Mouse (Mus musculus): ENCODE data around the gene Dcakd. TPM values are rescaled to one million over a fixed set of nuclear protein-coding genes. Genes with fewer than 3 reads are reported as not detected.
A peak's percentile ranks its signal among the peaks of the same experiment; 100 is the strongest.

Gene Dcakd
- polyA plus RNA-seq, 1 experiment from 2014 or later: 36.8 TPM

DNA sequence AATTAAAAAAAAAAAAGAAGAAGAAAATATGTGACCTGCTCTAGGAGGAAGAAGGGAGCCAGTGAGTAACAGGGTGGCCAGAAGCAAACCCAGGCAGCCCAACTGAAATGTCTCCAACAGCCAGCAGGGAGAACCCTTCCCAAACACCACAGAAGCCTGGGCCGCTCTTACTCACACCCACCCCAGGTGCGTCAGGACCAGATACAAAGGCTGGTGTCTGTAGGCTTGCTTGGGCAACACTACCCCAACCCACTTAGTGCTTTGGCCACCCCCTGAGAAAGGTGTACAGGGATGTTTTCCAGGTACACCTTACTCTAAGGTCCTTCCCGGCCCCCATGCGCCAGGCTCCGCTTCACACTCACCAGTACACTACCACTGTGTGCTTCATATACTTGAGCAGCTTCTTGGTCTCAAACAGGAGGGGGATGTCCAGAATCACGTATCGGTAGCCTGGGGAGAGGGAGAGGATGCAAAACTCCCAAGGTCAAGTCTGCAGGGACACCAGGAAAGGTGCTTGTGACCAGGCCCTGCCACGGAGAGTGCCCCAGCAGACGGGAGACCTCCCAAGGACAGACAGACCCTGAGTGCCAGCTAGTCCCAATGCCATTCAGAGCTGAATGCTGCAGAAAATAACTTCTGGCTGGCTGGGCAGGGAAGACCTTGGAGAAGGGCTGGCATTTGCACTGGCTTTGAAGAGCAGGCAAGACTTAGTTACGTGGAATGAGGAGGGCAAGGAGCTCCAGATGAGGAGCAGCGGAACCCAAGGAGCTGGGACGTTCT is 31.0 kb downstream of the Dcakd start:
- H3K27ac ChIP-seq (replicated peaks): no peak overlapping the region
- no peak overlapping the region for H3K9ac ChIP-seq (ENCODE audit: low read length)
- H3K4me1 ChIP-seq (replicated peaks; ENCODE audit: control insufficient read depth, insufficient read depth): no peaks in the 10 kb centered on the region
- no peaks in the 10 kb centered on the region for H3K27me3 ChIP-seq (ENCODE audit: control insufficient read depth, insufficient read depth, low read length)
- DNase-seq (ENCODE audit: low spot score) (no peak), ATAC-seq (ENCODE audit: low FRiP score, low TSS enrichment) (no peak)
- H3K9me3 ChIP-seq (ENCODE audit: control insufficient read depth, low read length): no peaks in the 10 kb centered on the region
- no peak overlapping the region for H3K4me2 ChIP-seq (replicated peaks; ENCODE audit: low read depth)
- TF ChIP-seq EP300 (optimal IDR thresholded peaks at IDR 0.05) (no peak), CTCF (IDR thresholded peaks at IDR 0.05; ENCODE audit: low read depth) (no peak)
- 95% methylated on average over 12 of the region's 12 CpGs for WGBS
- peaks cover 11% of the 10 kb centered on the region for H3K36me3 ChIP-seq (ENCODE audit: control insufficient read depth, insufficient read depth, low read length)
- no peak overlapping the region for H3K4me3 ChIP-seq (ENCODE audit: low read depth, low read length)

DNA sequence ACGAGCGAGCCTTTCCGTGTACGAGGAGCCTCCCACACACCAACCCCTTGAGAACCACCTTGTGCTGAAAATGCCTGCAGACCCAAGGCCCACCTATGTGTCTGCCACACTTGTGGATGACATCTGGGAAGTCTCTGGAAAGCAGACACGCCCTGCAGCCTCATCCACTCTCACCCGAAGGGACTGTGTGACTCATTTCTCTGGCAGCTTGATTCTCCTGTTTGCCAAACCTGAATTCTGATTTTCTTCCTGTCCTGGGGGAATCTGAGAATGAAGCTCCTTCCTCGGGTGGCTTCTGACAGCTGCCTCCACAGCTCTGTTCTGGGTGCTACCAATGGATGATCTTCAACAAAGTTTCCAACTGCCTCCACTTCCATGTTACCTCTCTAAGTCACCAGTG is 31.7 kb downstream of the Dcakd start:
- H3K4me2 ChIP-seq (replicated peaks; ENCODE audit: low read depth): no peak overlapping the region
- no peak overlapping the region for H3K27ac ChIP-seq (replicated peaks)
- H3K9ac ChIP-seq (ENCODE audit: low read length): no peak overlapping the region
- H3K36me3 ChIP-seq (ENCODE audit: control insufficient read depth, insufficient read depth, low read length): peaks cover 11% of the 10 kb centered on the region
- H3K4me1 ChIP-seq (replicated peaks; ENCODE audit: control insufficient read depth, insufficient read depth): no peaks in the 10 kb centered on the region
- WGBS: 69% methylated on average over 7 of the region's 7 CpGs
- no peak for ATAC-seq (ENCODE audit: low FRiP score, low TSS enrichment)
- no peak for DNase-seq (ENCODE audit: low spot score)
- H3K27me3 ChIP-seq (ENCODE audit: control insufficient read depth, insufficient read depth, low read length): no peaks in the 10 kb centered on the region
- H3K4me3 ChIP-seq (ENCODE audit: low read depth, low read length): no peak overlapping the region
- no peaks in the 10 kb centered on the region for H3K9me3 ChIP-seq (ENCODE audit: control insufficient read depth, low read length)
- no peak for TF ChIP-seq CTCF (IDR thresholded peaks at IDR 0.05; ENCODE audit: low read depth)
- no peak for TF ChIP-seq EP300 (optimal IDR thresholded peaks at IDR 0.05)

GRCm38 (mm10) chr11:102994952-102995351 is 33.2 kb downstream of the Dcakd start:
- Histone ChIP-seq H3K9ac (ENCODE audit: low read length) (no peak overlapping the region), H3K9me3 (ENCODE audit: control insufficient read depth, low read length) (no peaks in the 10 kb centered on the region), H3K27me3 (ENCODE audit: control insufficient read depth, insufficient read depth, low read length) (no peaks in the 10 kb centered on the region), H3K4me3 (ENCODE audit: low read depth, low read length) (no peak overlapping the region), H3K4me2 (replicated peaks; ENCODE audit: low read depth) (no peak overlapping the region), H3K4me1 (replicated peaks; ENCODE audit: control insufficient read depth, insufficient read depth) (no peaks in the 10 kb centered on the region), H3K27ac (replicated peaks) (no peak overlapping the region), H3K36me3 (ENCODE audit: control insufficient read depth, insufficient read depth, low read length) (peaks cover 11% of the 10 kb centered on the region)
- ATAC-seq (ENCODE audit: low FRiP score, low TSS enrichment): no peak
- TF ChIP-seq CTCF (IDR thresholded peaks at IDR 0.05; ENCODE audit: low read depth): no peak
- no peak for TF ChIP-seq EP300 (optimal IDR thresholded peaks at IDR 0.05)
- DNase-seq (ENCODE audit: low spot score): no peak
- WGBS: 90% methylated on average over 18 of the region's 18 CpGs

- H3K27ac ChIP-seq (replicated peaks): no peak overlapping the region
- no peak overlapping the region for H3K4me3 ChIP-seq (ENCODE audit: low read depth, low read length)
- no peak for TF ChIP-seq CTCF (IDR thresholded peaks at IDR 0.05; ENCODE audit: low read depth)
- no peak for TF ChIP-seq EP300 (optimal IDR thresholded peaks at IDR 0.05)
- no peak overlapping the region for H3K9ac ChIP-seq (ENCODE audit: low read length)
- no peaks in the 10 kb centered on the region for H3K9me3 ChIP-seq (ENCODE audit: control insufficient read depth, low read length)
- DNase-seq (ENCODE audit: low spot score) (no peak), ATAC-seq (ENCODE audit: low FRiP score, low TSS enrichment) (no peak)
- WGBS: 62% methylated on average over 17 of the region's 17 CpGs
- peaks cover 8% of the 10 kb centered on the region for H3K36me3 ChIP-seq (ENCODE audit: control insufficient read depth, insufficient read depth, low read length)
- no peaks in the 10 kb centered on the region for H3K27me3 ChIP-seq (ENCODE audit: control insufficient read depth, insufficient read depth, low read length)
- no peaks in the 10 kb centered on the region for H3K4me1 ChIP-seq (replicated peaks; ENCODE audit: control insufficient read depth, insufficient read depth)
- no peak overlapping the region for H3K4me2 ChIP-seq (replicated peaks; ENCODE audit: low read depth)
These were observed 34.6 kb downstream of the Dcakd start for GRCm38 (mm10) chr11:102993420-102994029.

GRCm38 (mm10) chr11:102992940-102993339 is 35.2 kb downstream of the Dcakd start:
- H3K4me2 ChIP-seq (replicated peaks; ENCODE audit: low read depth): no peak overlapping the region
- no peak overlapping the region for H3K9ac ChIP-seq (ENCODE audit: low read length)
- no peaks in the 10 kb centered on the region for H3K27me3 ChIP-seq (ENCODE audit: control insufficient read depth, insufficient read depth, low read length)
- no peaks in the 10 kb centered on the region for H3K4me1 ChIP-seq (replicated peaks; ENCODE audit: control insufficient read depth, insufficient read depth)
- ATAC-seq (ENCODE audit: low FRiP score, low TSS enrichment) (0 out of 2 replicates have a peak, but pooled peaks have one; percentile 45), DNase-seq (ENCODE audit: low spot score) (peak; percentile 82)
- peaks cover 8% of the 10 kb centered on the region for H3K36me3 ChIP-seq (ENCODE audit: control insufficient read depth, insufficient read depth, low read length)
- WGBS: 11% methylated on average over 5 of the region's 5 CpGs
- no peak overlapping the region for H3K27ac ChIP-seq (replicated peaks)
- no peak overlapping the region for H3K4me3 ChIP-seq (ENCODE audit: low read depth, low read length)
- no peak for TF ChIP-seq EP300 (optimal IDR thresholded peaks at IDR 0.05)
- TF ChIP-seq CTCF (IDR thresholded peaks at IDR 0.05; ENCODE audit: low read depth): peak; percentile 91
- H3K9me3 ChIP-seq (ENCODE audit: control insufficient read depth, low read length): no peaks in the 10 kb centered on the region

DNA sequence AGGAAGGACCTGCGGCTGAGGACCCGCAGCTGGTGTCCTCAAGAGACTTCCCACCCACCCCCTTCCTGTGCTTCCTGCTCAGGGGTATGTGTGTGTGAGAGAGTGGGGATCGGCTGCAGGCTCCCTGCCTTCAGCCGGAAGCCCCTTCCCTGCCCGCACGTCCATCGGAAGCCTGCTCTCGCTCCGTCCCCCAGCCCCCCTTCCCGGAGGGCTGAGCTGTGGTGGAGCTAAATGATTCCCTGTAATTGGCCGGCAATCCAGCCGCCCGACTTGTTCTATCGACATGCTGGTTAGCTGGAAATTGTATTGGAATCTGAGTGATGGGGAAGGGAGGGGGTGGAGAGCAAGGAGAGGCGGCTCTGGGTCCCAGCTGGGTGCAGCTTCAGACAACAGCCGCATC is 36.5 kb downstream of the Dcakd start:
- H3K9me3 ChIP-seq (ENCODE audit: control insufficient read depth, low read length): no peaks in the 10 kb centered on the region
- H3K9ac ChIP-seq (ENCODE audit: low read length): peak overlapping the region; percentile 18; the same call in 1 of the 2 replicates
- peaks cover 8% of the 10 kb centered on the region for H3K36me3 ChIP-seq (ENCODE audit: control insufficient read depth, insufficient read depth, low read length)
- no peak overlapping the region for H3K27ac ChIP-seq (replicated peaks)
- WGBS: 6% methylated on average over 16 of the region's 16 CpGs
- no peak overlapping the region for H3K4me3 ChIP-seq (ENCODE audit: low read depth, low read length)
- H3K27me3 ChIP-seq (ENCODE audit: control insufficient read depth, insufficient read depth, low read length): no peaks in the 10 kb centered on the region
- H3K4me1 ChIP-seq (replicated peaks; ENCODE audit: control insufficient read depth, insufficient read depth): no peaks in the 10 kb centered on the region
- DNase-seq (ENCODE audit: low spot score) (no peak), ATAC-seq (ENCODE audit: low FRiP score, low TSS enrichment) (no peak)
- H3K4me2 ChIP-seq (replicated peaks; ENCODE audit: low read depth): peak overlapping the region; percentile 39
- TF ChIP-seq EP300 (optimal IDR thresholded peaks at IDR 0.05): no peak
- TF ChIP-seq CTCF (IDR thresholded peaks at IDR 0.05; ENCODE audit: low read depth): no peak

Measured in stomach, postnatal 0 days (tissue).